Mouse (Mus musculus): ENCODE results near the gene Baz2a. TPM values are rescaled to one million over a fixed set of nuclear protein-coding genes. Genes with fewer than 3 reads are reported as not detected.

Baz2a gene
- polyA plus RNA-seq, 1 experiment, result 39.0 TPM

- no peaks in the 10 kb centered on the region for H3K27me3 ChIP-seq (ENCODE audit: control insufficient read depth, insufficient read depth, low read length)
- peaks cover 46% of the 10 kb centered on the region for H3K36me3 ChIP-seq (ENCODE audit: control insufficient read depth, insufficient read depth, low read length)
- no peaks in the 10 kb centered on the region for H3K4me1 ChIP-seq (ENCODE audit: control insufficient read depth, insufficient read depth, insufficient read length)
- no peak overlapping the region for H3K4me3 ChIP-seq (ENCODE audit: extremely low read depth, insufficient read depth, insufficient read length)
- no peak overlapping the region for H3K27ac ChIP-seq (ENCODE audit: insufficient read depth, low read length)
- no peak for TF ChIP-seq CTCF (IDR thresholded peaks at IDR 0.05; ENCODE audit: extremely low read depth, insufficient read depth, insufficient read length, insufficient replicate concordance)
- no peak for TF ChIP-seq POLR2A (IDR thresholded peaks at IDR 0.05; ENCODE audit: low read depth, low read length)
- no peak for DNase-seq (ENCODE audit: low read depth in 1 of 2, low spot score in 2 of 2)
Observed at GRCm38 (mm10) chr10:128111227-128111626, 19.9 kb downstream of the Baz2a start.

GRCm38 (mm10) chr10:128123833-128124232, 32.5 kb downstream of the Baz2a start:
- 94% methylated on average over 7 of the region's 7 CpGs for WGBS
- peaks cover 84% of the 10 kb centered on the region for H3K36me3 ChIP-seq (ENCODE audit: control insufficient read depth, insufficient read depth, low read length)
- H3K27me3 ChIP-seq (ENCODE audit: control insufficient read depth, insufficient read depth, low read length), result no peaks in the 10 kb centered on the region
- H3K4me1 ChIP-seq (ENCODE audit: control insufficient read depth, insufficient read depth, insufficient read length), result no peaks in the 10 kb centered on the region
- TF ChIP-seq POLR2A (IDR thresholded peaks at IDR 0.05; ENCODE audit: low read depth, low read length), result no peak
- no peak for TF ChIP-seq CTCF (IDR thresholded peaks at IDR 0.05; ENCODE audit: extremely low read depth, insufficient read depth, insufficient read length, insufficient replicate concordance)
- no peak overlapping the region for H3K27ac ChIP-seq (ENCODE audit: insufficient read depth, low read length)
- H3K4me3 ChIP-seq (ENCODE audit: extremely low read depth, insufficient read depth, insufficient read length), result no peak overlapping the region
- no peak for DNase-seq (ENCODE audit: low read depth in 1 of 2, low spot score in 2 of 2)

- no peak for DNase-seq (ENCODE audit: low read depth in 1 of 2, low spot score in 2 of 2)
- TF ChIP-seq CTCF (IDR thresholded peaks at IDR 0.05; ENCODE audit: extremely low read depth, insufficient read depth, insufficient read length, insufficient replicate concordance) (no peak), POLR2A (IDR thresholded peaks at IDR 0.05; ENCODE audit: low read depth, low read length) (no peak)
- Histone ChIP-seq H3K4me1 (ENCODE audit: control insufficient read depth, insufficient read depth, insufficient read length) (no peaks in the 10 kb centered on the region), H3K27ac (ENCODE audit: insufficient read depth, low read length) (no peak overlapping the region), H3K4me3 (ENCODE audit: extremely low read depth, insufficient read depth, insufficient read length) (no peak overlapping the region), H3K27me3 (ENCODE audit: control insufficient read depth, insufficient read depth, low read length) (no peaks in the 10 kb centered on the region), H3K36me3 (ENCODE audit: control insufficient read depth, insufficient read depth, low read length) (peaks cover 78% of the 10 kb centered on the region)
- WGBS, result 97% methylated on average over 9 of the region's 9 CpGs
Observed at GRCm38 (mm10) chr10:128124831-128125230, 33.5 kb downstream of the Baz2a start.

- WGBS, result 95% methylated on average over 14 of the region's 14 CpGs
- Histone ChIP-seq H3K27ac (ENCODE audit: insufficient read depth, low read length) (no peak overlapping the region), H3K4me3 (ENCODE audit: extremely low read depth, insufficient read depth, insufficient read length) (no peak overlapping the region), H3K27me3 (ENCODE audit: control insufficient read depth, insufficient read depth, low read length) (no peaks in the 10 kb centered on the region), H3K36me3 (ENCODE audit: control insufficient read depth, insufficient read depth, low read length) (peaks cover 70% of the 10 kb centered on the region), H3K4me1 (ENCODE audit: control insufficient read depth, insufficient read depth, insufficient read length) (no peaks in the 10 kb centered on the region)
- DNase-seq (ENCODE audit: low read depth in 1 of 2, low spot score in 2 of 2), result no peak
- TF ChIP-seq CTCF (IDR thresholded peaks at IDR 0.05; ENCODE audit: extremely low read depth, insufficient read depth, insufficient read length, insufficient replicate concordance) (no peak), POLR2A (IDR thresholded peaks at IDR 0.05; ENCODE audit: low read depth, low read length) (no peak)
Observed at GRCm38 (mm10) chr10:128125951-128126350, 34.6 kb downstream of the Baz2a start.

GRCm38 (mm10) chr10:128127497-128127896, 36.1 kb downstream of the Baz2a start:
- no peak overlapping the region for H3K4me3 ChIP-seq (ENCODE audit: extremely low read depth, insufficient read depth, insufficient read length)
- TF ChIP-seq POLR2A (IDR thresholded peaks at IDR 0.05; ENCODE audit: low read depth, low read length) (no peak), CTCF (IDR thresholded peaks at IDR 0.05; ENCODE audit: extremely low read depth, insufficient read depth, insufficient read length, insufficient replicate concordance) (no peak)
- H3K27me3 ChIP-seq (ENCODE audit: control insufficient read depth, insufficient read depth, low read length), result no peaks in the 10 kb centered on the region
- WGBS, result 88% methylated on average over 5 of the region's 5 CpGs
- DNase-seq (ENCODE audit: low read depth in 1 of 2, low spot score in 2 of 2), result no peak
- H3K36me3 ChIP-seq (ENCODE audit: control insufficient read depth, insufficient read depth, low read length), result peaks cover 54% of the 10 kb centered on the region
- H3K27ac ChIP-seq (ENCODE audit: insufficient read depth, low read length), result no peak overlapping the region
- no peaks in the 10 kb centered on the region; the same call in 1 of the 2 replicates for H3K4me1 ChIP-seq (ENCODE audit: control insufficient read depth, insufficient read depth, insufficient read length)

GRCm38 (mm10) chr10:128128143-128128542, 36.8 kb downstream of the Baz2a start:
- peaks cover 50% of the 10 kb centered on the region for H3K36me3 ChIP-seq (ENCODE audit: control insufficient read depth, insufficient read depth, low read length)
- no peaks in the 10 kb centered on the region; the same call in 1 of the 2 replicates for H3K4me1 ChIP-seq (ENCODE audit: control insufficient read depth, insufficient read depth, insufficient read length)
- H3K27me3 ChIP-seq (ENCODE audit: control insufficient read depth, insufficient read depth, low read length), result no peaks in the 10 kb centered on the region
- 93% methylated on average over 8 of the region's 8 CpGs for WGBS
- DNase-seq (ENCODE audit: low read depth in 1 of 2, low spot score in 2 of 2), result no peak
- H3K4me3 ChIP-seq (ENCODE audit: extremely low read depth, insufficient read depth, insufficient read length), result no peak overlapping the region
- H3K27ac ChIP-seq (ENCODE audit: insufficient read depth, low read length), result no peak overlapping the region
- TF ChIP-seq POLR2A (IDR thresholded peaks at IDR 0.05; ENCODE audit: low read depth, low read length), result no peak
- TF ChIP-seq CTCF (IDR thresholded peaks at IDR 0.05; ENCODE audit: extremely low read depth, insufficient read depth, insufficient read length, insufficient replicate concordance), result no peak

- H3K36me3 ChIP-seq (ENCODE audit: control insufficient read depth, insufficient read depth, low read length), result peaks cover 20% of the 10 kb centered on the region
- 79% methylated on average over 3 of the region's 3 CpGs for WGBS
- no peaks in the 10 kb centered on the region; the same call in 1 of the 2 replicates for H3K4me1 ChIP-seq (ENCODE audit: control insufficient read depth, insufficient read depth, insufficient read length)
- no peak for DNase-seq (ENCODE audit: low read depth in 1 of 2, low spot score in 2 of 2)
- no peak overlapping the region for H3K27ac ChIP-seq (ENCODE audit: insufficient read depth, low read length)
- H3K4me3 ChIP-seq (ENCODE audit: extremely low read depth, insufficient read depth, insufficient read length), result no peak overlapping the region
- H3K27me3 ChIP-seq (ENCODE audit: control insufficient read depth, insufficient read depth, low read length), result no peaks in the 10 kb centered on the region
- no peak for TF ChIP-seq POLR2A (IDR thresholded peaks at IDR 0.05; ENCODE audit: low read depth, low read length)
Observed at GRCm38 (mm10) chr10:128131297-128131696, 39.9 kb downstream of the Baz2a start.
